Mouse (Mus musculus): Measurements from ENCODE around the gene Secisbp2l. TPM values are rescaled to one million over a fixed set of nuclear protein-coding genes. Genes with fewer than 3 reads are reported as not detected.

Gene Secisbp2l
- total and polyA plus RNA-seq, 2 experiments from 2014 or later: 10.5 to 44.3 TPM

DNA sequence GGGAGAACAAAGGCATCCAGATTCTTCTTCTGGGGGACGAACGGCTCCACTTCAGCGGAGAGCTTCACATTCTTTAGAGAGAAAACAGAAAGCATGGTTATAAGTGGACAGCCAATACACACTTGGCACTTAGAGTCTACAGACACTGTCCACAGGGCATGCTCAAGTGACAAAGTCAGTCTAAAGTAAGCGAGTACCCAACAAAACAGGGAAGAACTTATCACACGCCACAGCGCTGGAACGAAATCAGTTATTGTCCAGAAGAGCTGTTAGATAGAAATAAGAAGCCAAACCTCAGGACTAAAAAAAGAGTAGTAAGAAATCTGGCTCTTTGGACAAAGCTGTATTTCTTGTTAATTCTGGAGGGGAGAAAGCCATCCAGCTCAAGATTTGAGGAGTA is 7.0 kb downstream of the Secisbp2l start:
- no peak for DNase-seq (ENCODE audit: low spot score)
- peaks cover 2% of the 10 kb centered on the region; the same call in 1 of the 2 replicates for H3K4me1 ChIP-seq (ENCODE audit: control insufficient read depth, insufficient read depth)
- H3K36me3 ChIP-seq (replicated peaks; ENCODE audit: control insufficient read depth, insufficient read depth, low read length): peaks cover 25% of the 10 kb centered on the region
- no peaks in the 10 kb centered on the region for H3K9me3 ChIP-seq (replicated peaks; ENCODE audit: control insufficient read depth, low read length)
- 33% methylated on average over 7 of the region's 7 CpGs for WGBS
- no peak overlapping the region for H3K4me3 ChIP-seq (ENCODE audit: low read depth, low read length)
- 0 out of 2 replicates have a peak, but pooled peaks have one; percentile 44 for ATAC-seq (ENCODE audit: insufficient read depth, low read depth)
- peak overlapping the region; percentile 46; the same call in 1 of the 2 replicates for H3K27ac ChIP-seq (ENCODE audit: low read depth)
- TF ChIP-seq EP300 (IDR thresholded peaks at IDR 0.05; ENCODE audit: low read depth) (no peak), CTCF (IDR thresholded peaks at IDR 0.05; ENCODE audit: low read depth) (no peak)
- H3K27me3 ChIP-seq (ENCODE audit: control insufficient read depth, insufficient read depth, low read length): no peaks in the 10 kb centered on the region
- no peak overlapping the region for H3K9ac ChIP-seq (replicated peaks; ENCODE audit: low read depth, low read length)
- H3K4me2 ChIP-seq (ENCODE audit: low read depth, low read length): peak overlapping the region; percentile 34

DNA sequence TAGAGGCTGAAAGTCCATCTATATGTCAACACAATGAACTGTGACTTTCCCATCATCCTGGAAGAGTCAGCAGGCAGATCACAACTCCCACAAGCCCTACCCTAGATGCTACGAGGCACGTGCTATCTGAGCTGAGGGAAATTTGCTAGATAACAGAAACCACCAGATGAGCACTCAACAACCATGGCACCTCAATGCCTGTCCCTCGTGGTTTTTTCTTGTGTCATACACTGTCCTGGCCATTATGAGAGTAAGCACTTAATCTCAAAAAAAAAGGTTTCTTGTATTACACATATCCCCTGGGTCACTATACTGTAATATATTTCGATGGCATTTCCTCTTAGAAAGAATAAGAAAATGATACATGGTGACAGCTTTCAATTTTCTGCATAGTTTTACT is 7.8 kb downstream of the Secisbp2l start:
- Histone ChIP-seq H3K9ac (replicated peaks; ENCODE audit: low read depth, low read length) (no peak overlapping the region), H3K4me1 (ENCODE audit: control insufficient read depth, insufficient read depth) (no peaks in the 10 kb centered on the region), H3K4me2 (ENCODE audit: low read depth, low read length) (no peak overlapping the region), H3K4me3 (ENCODE audit: low read depth, low read length) (no peak overlapping the region), H3K36me3 (replicated peaks; ENCODE audit: control insufficient read depth, insufficient read depth, low read length) (peaks cover 25% of the 10 kb centered on the region), H3K9me3 (replicated peaks; ENCODE audit: control insufficient read depth, low read length) (no peaks in the 10 kb centered on the region), H3K27ac (ENCODE audit: low read depth) (no peak overlapping the region), H3K27me3 (ENCODE audit: control insufficient read depth, insufficient read depth, low read length) (no peaks in the 10 kb centered on the region)
- DNase-seq (ENCODE audit: low spot score): no peak
- TF ChIP-seq CTCF (IDR thresholded peaks at IDR 0.05; ENCODE audit: low read depth) (no peak), EP300 (IDR thresholded peaks at IDR 0.05; ENCODE audit: low read depth) (no peak)
- ATAC-seq (ENCODE audit: insufficient read depth, low read depth): no peak
- WGBS: 63% methylated on average over 4 of the region's 4 CpGs

DNA sequence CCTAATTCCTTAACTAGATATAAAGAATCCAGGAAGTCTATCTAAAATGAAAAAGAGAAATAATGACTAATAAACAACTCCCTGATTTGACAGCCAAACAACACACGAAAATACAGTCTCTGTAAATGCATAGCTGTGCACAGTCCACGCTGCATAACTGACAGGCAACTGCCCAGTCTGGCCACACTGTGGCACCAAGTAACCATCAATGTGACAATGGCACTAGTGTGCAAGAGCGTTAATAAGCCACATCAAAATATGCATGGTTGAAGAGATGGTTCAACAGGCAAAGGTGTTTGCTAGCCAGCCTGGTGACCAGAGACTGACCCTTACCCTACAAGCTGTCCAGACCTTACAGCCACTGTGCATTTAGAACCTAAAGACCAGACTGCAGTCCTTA is 17.6 kb downstream of the Secisbp2l start:
- Histone ChIP-seq H3K36me3 (replicated peaks; ENCODE audit: control insufficient read depth, insufficient read depth, low read length) (peaks cover 76% of the 10 kb centered on the region), H3K27ac (ENCODE audit: low read depth) (no peak overlapping the region), H3K4me2 (ENCODE audit: low read depth, low read length) (no peak overlapping the region), H3K9ac (replicated peaks; ENCODE audit: low read depth, low read length) (no peak overlapping the region), H3K27me3 (ENCODE audit: control insufficient read depth, insufficient read depth, low read length) (no peaks in the 10 kb centered on the region), H3K9me3 (replicated peaks; ENCODE audit: control insufficient read depth, low read length) (no peaks in the 10 kb centered on the region), H3K4me3 (ENCODE audit: low read depth, low read length) (no peak overlapping the region), H3K4me1 (ENCODE audit: control insufficient read depth, insufficient read depth) (no peaks in the 10 kb centered on the region)
- ATAC-seq (ENCODE audit: insufficient read depth, low read depth): peak; percentile 74; the same call in 1 of the 2 replicates
- DNase-seq (ENCODE audit: low spot score): no peak
- TF ChIP-seq CTCF (IDR thresholded peaks at IDR 0.05; ENCODE audit: low read depth) (peak; percentile 59), EP300 (IDR thresholded peaks at IDR 0.05; ENCODE audit: low read depth) (no peak)
- WGBS: 75% methylated on average over 3 of the region's 3 CpGs

DNA sequence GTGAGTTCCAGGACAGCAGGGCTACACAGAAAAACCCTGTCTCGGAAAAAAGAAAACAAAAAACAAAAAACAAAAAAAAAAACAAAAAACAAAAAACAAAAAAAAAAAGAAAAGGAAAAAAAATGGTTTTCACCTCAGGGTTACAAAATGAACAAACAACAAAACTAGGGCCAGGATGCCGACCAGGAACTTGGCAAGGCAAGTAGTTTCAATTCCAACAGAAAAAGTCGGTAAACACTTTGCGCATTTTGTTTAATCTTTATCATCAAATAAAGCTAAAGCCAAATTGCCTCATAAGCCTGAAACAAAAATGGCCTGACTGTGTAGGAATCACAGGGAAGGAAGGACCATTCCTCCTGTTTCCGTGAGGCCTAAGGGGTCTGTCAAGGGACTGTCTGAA is 18.1 kb downstream of the Secisbp2l start:
- no peak for ATAC-seq (ENCODE audit: insufficient read depth, low read depth)
- H3K4me3 ChIP-seq (ENCODE audit: low read depth, low read length): no peak overlapping the region
- no peaks in the 10 kb centered on the region for H3K4me1 ChIP-seq (ENCODE audit: control insufficient read depth, insufficient read depth)
- H3K36me3 ChIP-seq (replicated peaks; ENCODE audit: control insufficient read depth, insufficient read depth, low read length): peaks cover 78% of the 10 kb centered on the region
- no peaks in the 10 kb centered on the region for H3K9me3 ChIP-seq (replicated peaks; ENCODE audit: control insufficient read depth, low read length)
- WGBS: 92% methylated on average over 5 of the region's 5 CpGs
- no peak overlapping the region for H3K9ac ChIP-seq (replicated peaks; ENCODE audit: low read depth, low read length)
- no peak overlapping the region for H3K4me2 ChIP-seq (ENCODE audit: low read depth, low read length)
- H3K27ac ChIP-seq (ENCODE audit: low read depth): no peak overlapping the region
- no peaks in the 10 kb centered on the region for H3K27me3 ChIP-seq (ENCODE audit: control insufficient read depth, insufficient read depth, low read length)
- TF ChIP-seq EP300 (IDR thresholded peaks at IDR 0.05; ENCODE audit: low read depth) (no peak), CTCF (IDR thresholded peaks at IDR 0.05; ENCODE audit: low read depth) (no peak)
- no peak for DNase-seq (ENCODE audit: low spot score)

DNA sequence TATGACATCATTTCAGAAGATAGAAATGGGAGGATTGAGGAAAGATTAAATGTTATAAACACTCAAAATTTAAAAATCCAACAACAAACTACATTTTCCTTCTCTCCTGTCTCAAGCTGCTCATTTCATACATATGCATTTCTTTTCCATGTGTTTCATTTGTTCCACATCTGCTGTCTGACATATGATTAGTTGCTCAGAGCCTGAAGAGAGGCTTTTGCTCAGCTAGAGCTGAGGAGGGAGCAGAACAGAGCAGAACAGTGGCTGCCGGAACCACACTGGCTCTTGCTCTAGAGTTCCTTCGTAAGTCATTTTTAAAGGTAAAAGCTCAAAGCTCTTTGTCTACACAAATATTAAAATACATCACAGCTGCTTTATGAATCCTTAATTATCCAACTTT is 33.3 kb downstream of the Secisbp2l start:
- H3K4me2 ChIP-seq (ENCODE audit: low read depth, low read length): no peak overlapping the region

DNA sequence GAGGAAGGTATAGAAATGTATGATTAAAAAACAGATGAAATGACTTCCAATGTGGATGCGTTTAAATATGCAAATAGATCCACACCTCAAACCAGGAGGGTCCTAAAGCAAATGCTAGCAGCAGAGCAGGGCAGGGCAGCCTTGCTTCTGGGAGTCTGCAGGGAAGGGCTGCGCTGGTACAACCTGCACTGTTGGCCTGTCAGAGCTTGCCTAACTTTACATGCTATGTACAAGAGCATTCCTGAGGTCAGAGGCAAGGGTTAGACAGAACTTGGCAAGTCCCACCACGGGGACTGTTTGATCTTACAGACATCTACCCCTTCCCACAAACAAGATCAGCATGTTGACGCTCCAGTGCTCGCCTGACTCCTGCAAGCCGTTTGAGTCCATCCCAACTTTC is 43.3 kb downstream of the Secisbp2l start:
- no peak for TF ChIP-seq CTCF (IDR thresholded peaks at IDR 0.05; ENCODE audit: low read depth)
- no peak for TF ChIP-seq EP300 (IDR thresholded peaks at IDR 0.05; ENCODE audit: low read depth)
- Histone ChIP-seq H3K9me3 (replicated peaks; ENCODE audit: control insufficient read depth, low read length) (no peaks in the 10 kb centered on the region), H3K9ac (replicated peaks; ENCODE audit: low read depth, low read length) (no peak overlapping the region), H3K4me3 (ENCODE audit: low read depth, low read length) (no peak overlapping the region), H3K4me2 (ENCODE audit: low read depth, low read length) (no peak overlapping the region), H3K36me3 (replicated peaks; ENCODE audit: control insufficient read depth, insufficient read depth, low read length) (peaks cover 54% of the 10 kb centered on the region), H3K4me1 (ENCODE audit: control insufficient read depth, insufficient read depth) (no peaks in the 10 kb centered on the region), H3K27me3 (ENCODE audit: control insufficient read depth, insufficient read depth, low read length) (no peaks in the 10 kb centered on the region), H3K27ac (ENCODE audit: low read depth) (no peak overlapping the region)
- ATAC-seq (ENCODE audit: insufficient read depth, low read depth): no peak
- no peak for DNase-seq (ENCODE audit: low spot score)
- 88% methylated on average over 6 of the region's 6 CpGs for WGBS

More for the DNA sequence above, 33.3 kb downstream of the Secisbp2l start:
- Histone ChIP-seq H3K27ac (ENCODE audit: low read depth) (no peak overlapping the region), H3K36me3 (replicated peaks; ENCODE audit: control insufficient read depth, insufficient read depth, low read length) (peaks cover 92% of the 10 kb centered on the region), H3K4me1 (ENCODE audit: control insufficient read depth, insufficient read depth) (no peaks in the 10 kb centered on the region), H3K4me3 (ENCODE audit: low read depth, low read length) (no peak overlapping the region), H3K9ac (replicated peaks; ENCODE audit: low read depth, low read length) (no peak overlapping the region), H3K9me3 (replicated peaks; ENCODE audit: control insufficient read depth, low read length) (no peaks in the 10 kb centered on the region), H3K27me3 (ENCODE audit: control insufficient read depth, insufficient read depth, low read length) (no peaks in the 10 kb centered on the region)
- TF ChIP-seq CTCF (IDR thresholded peaks at IDR 0.05; ENCODE audit: low read depth) (no peak), EP300 (IDR thresholded peaks at IDR 0.05; ENCODE audit: low read depth) (no peak)
- WGBS: 98% methylated on average over 2 of the region's 2 CpGs
- DNase-seq (ENCODE audit: low spot score) (no peak), ATAC-seq (ENCODE audit: insufficient read depth, low read depth) (no peak)

Measured in heart, postnatal 0 days (tissue).